Mouse (Mus musculus) lung, postnatal 36 days (tissue): ENCODE measurements around the gene Mmp24.
"Not testable (repeated sequence)": the region's sequence is repeated elsewhere in the genome, so short reads cannot be mapped to it uniquely, and the experiment has no call there.

Source experiments
- DNase-seq: peaks from one replicate; pipeline ENCODE4 v3.0.0; 2022; ENCODE audit warnings: mixed read lengths

The Mmp24 gene

GRCm38 (mm10) chr2:155817301-155818245, 42.4 kb downstream of the Mmp24 start:
- DNase-seq: no peak

- DNase-seq: peak; percentile 99
Observed at GRCm38 (mm10) chr2:155818596-155819391, 43.7 kb downstream of the Mmp24 start.

- no peak for DNase-seq
Observed at GRCm38 (mm10) chr2:155819392-155819448, 44.1 kb downstream of the Mmp24 start, which contains the start of gene BC029722. Gene BC029722 (minus strand): TSS chr2:155819426.

- DNase-seq: no peak
Observed at GRCm38 (mm10) chr2:155819449-155820251, 44.5 kb downstream of the Mmp24 start.

- no peak for DNase-seq
Observed at GRCm38 (mm10) chr2:155820779-155821178, 45.6 kb downstream of the Mmp24 start.

GRCm38 (mm10) chr2:155823722-155824121, 48.6 kb downstream of the Mmp24 start:
- no peak for DNase-seq

GRCm38 (mm10) chr2:155825904-155826629, 50.9 kb downstream of the Mmp24 start:
- DNase-seq: no peak

GRCm38 (mm10) chr2:155826630-155827424, 51.7 kb downstream of the Mmp24 start, which contains the start of gene Eif6:
Gene Eif6 (minus strand): TSS chr2:155826925.
- peak; percentile 95 for DNase-seq

GRCm38 (mm10) chr2:155830841-155831240, 55.7 kb downstream of the Mmp24 start:
- no peak for DNase-seq

- no peak for DNase-seq
Observed at GRCm38 (mm10) chr2:155831302-155831701, 56.2 kb downstream of the Mmp24 start.

- not testable (repeated sequence) for DNase-seq
Observed at GRCm38 (mm10) chr2:155832087-155832486, 56.9 kb downstream of the Mmp24 start.

GRCm38 (mm10) chr2:155834732-155835131, 59.6 kb downstream of the Mmp24 start, which contains the start of gene Fam83c:
Gene Fam83c (minus strand): TSS chr2:155834854.
- DNase-seq: no peak

GRCm38 (mm10) chr2:155837961-155838360, 62.8 kb downstream of the Mmp24 start:
- no peak for DNase-seq

GRCm38 (mm10) chr2:155838961-155839360, 63.8 kb downstream of the Mmp24 start:
- DNase-seq: no peak

- DNase-seq: no peak
Observed at GRCm38 (mm10) chr2:155846930-155847329, 71.8 kb downstream of the Mmp24 start.

- DNase-seq: peak; percentile 88
Observed at GRCm38 (mm10) chr2:155848291-155848690, 73.1 kb downstream of the Mmp24 start.

- no peak for DNase-seq
Observed at GRCm38 (mm10) chr2:155849464-155849863, 74.3 kb downstream of the Mmp24 start.

- no peak for DNase-seq
Observed at GRCm38 (mm10) chr2:155850120-155850519, 75.0 kb downstream of the Mmp24 start.

- no peak for DNase-seq
Observed at GRCm38 (mm10) chr2:155852536-155852935, 77.4 kb downstream of the Mmp24 start.

- no peak for DNase-seq
Observed at GRCm38 (mm10) chr2:155860102-155860501, 85.0 kb downstream of the Mmp24 start.

GRCm38 (mm10) chr2:155861581-155861980, 86.4 kb downstream of the Mmp24 start:
- no peak for DNase-seq
